Mouse (Mus musculus) limb, embryonic 12.5 days (tissue): Measurements from ENCODE around the gene Tnfrsf1a. TPM values are rescaled to one million over a fixed set of nuclear protein-coding genes. Genes with fewer than 3 reads are reported as not detected.

Experiments used
- ATAC-seq: fragments of 200-750 bp; cut with Nextera tagmentation; 2 replicates; pipeline ENCODE4 v1.8.0; 2017; ENCODE audit warnings: low read depth, moderate TSS enrichment; ENCODE audit not compliant: insufficient number of reproducible peaks, insufficient read depth, low FRiP score, low TSS enrichment
- H3K27ac ChIP-seq: fragments of 300-500 bp; sonication (generic); 2 replicates; pipeline ENCODE4 v1.5.1; 2016; ENCODE audit warnings: mild to moderate bottlenecking, moderate library complexity
- H3K27me3 ChIP-seq: fragments of 300-500 bp; sonication (generic); 2 replicates; pipeline ENCODE4 v1.6.1; 2016; ENCODE audit warnings: mild to moderate bottlenecking, moderate library complexity
- H3K36me3 ChIP-seq: fragments of 300-500 bp; sonication (generic); 2 replicates; pipeline ENCODE4 v1.6.1; 2016; ENCODE audit warnings: mild to moderate bottlenecking, moderate library complexity
- H3K4me1 ChIP-seq: fragments of 300-500 bp; sonication (generic); replicated peaks from 2 replicates; pipeline ENCODE4 v1.6.1; 2016
- H3K4me2 ChIP-seq: fragments of 300-500 bp; sonication (generic); 2 replicates; pipeline ENCODE4 v1.6.1; 2016; ENCODE audit warnings: mild to moderate bottlenecking, moderate library complexity
- H3K4me3 ChIP-seq: fragments of 300-500 bp; sonication (generic); replicated peaks from 2 replicates; pipeline ENCODE4 v1.5.1; 2016; ENCODE audit warnings: mild to moderate bottlenecking
- H3K9ac ChIP-seq: fragments of 300-500 bp; sonication (generic); replicated peaks from 2 replicates; pipeline ENCODE4 v1.6.1; 2016; ENCODE audit warnings: mild to moderate bottlenecking, moderate library complexity
- H3K9me3 ChIP-seq: fragments of 300-500 bp; sonication (generic); 2 replicates; pipeline ENCODE4 v1.6.1; 2016; ENCODE audit warnings: mild to moderate bottlenecking, moderate library complexity
- WGBS: fragments of 180-500 bp; shearing (Covaris S2); methylation state at CpG from one replicate; pipeline ENCODE4 v1.1.7; 2016; 5-methylcytosine and 5-hydroxymethylcytosine counted together
- polyA plus RNA-seq: library from polyadenylated mRNA; unstranded; fragments of >200 nt; fragmentation: Nextera tagmentation; extraction: Ambion mirVana; gene quantifications from 2 replicates; pipeline ENCODE4 v1.2.1, GENCODE M21; 2016

The Tnfrsf1a gene
- polyA plus RNA-seq, 1 experiment from 2014 or later: 50.3 TPM

- Histone ChIP-seq H3K36me3 (peaks cover 24% of the 10 kb centered on the region), H3K9me3 (no peaks in the 10 kb centered on the region), H3K4me2 (peak overlapping the region; percentile 78), H3K27ac (peak overlapping the region; percentile 83), H3K4me3 (peak overlapping the region; percentile 53), H3K27me3 (no peaks in the 10 kb centered on the region), H3K9ac (peak overlapping the region; percentile 89), H3K4me1 (peaks cover 50% of the 10 kb centered on the region)
- no peak for ATAC-seq
- WGBS: 70% methylated on average over 22 of the region's 22 CpGs
Measured at GRCm38 (mm10) chr6:125312581-125313355, 36.4 kb upstream of the Tnfrsf1a start.

GRCm38 (mm10) chr6:125313546-125314230 lies 35.5 kb upstream of the Tnfrsf1a start, which contains the start of gene Ltbr:
Ltbr (minus strand) TSS chr6:125313885.
- peak within 1 kb of the TSS; percentile 83 for H3K27ac ChIP-seq
- peak within 1 kb of the TSS; percentile 89 for H3K9ac ChIP-seq
- peak; percentile 58 for ATAC-seq
- peak within 1 kb of the TSS; percentile 78 for H3K4me2 ChIP-seq
- peaks cover 17% of the 10 kb centered on the region for H3K36me3 ChIP-seq
- under 1% methylated on average over 36 of the region's 46 CpGs for WGBS
- peaks cover 49% of the 10 kb centered on the region for H3K4me1 ChIP-seq
- H3K4me3 ChIP-seq: peak within 1 kb of the TSS; percentile 53
- H3K9me3 ChIP-seq: no peaks in the 10 kb centered on the region
- H3K27me3 ChIP-seq: 0 out of 2 replicates have a peak, but pooled peaks cover 2% of the 10 kb centered on the region

DNA sequence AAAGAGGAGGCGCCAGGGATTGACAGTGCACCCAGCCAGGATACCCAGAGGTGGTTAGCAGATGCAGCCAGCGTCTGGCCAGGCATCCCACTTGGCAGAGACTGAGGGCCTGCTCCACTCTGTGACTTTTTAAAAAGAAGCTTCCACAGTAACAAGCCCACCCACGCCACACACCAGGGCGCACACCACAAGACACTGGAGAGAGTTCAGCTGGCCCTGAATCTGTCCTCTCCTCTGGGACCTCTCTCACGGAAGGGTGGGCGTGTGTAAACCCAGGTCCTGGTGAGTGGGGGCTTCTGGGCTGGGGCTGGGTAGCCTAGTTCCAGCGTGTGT lies 35.0 kb upstream of the Tnfrsf1a start:
- Histone ChIP-seq H3K36me3 (0 out of 2 replicates have a peak, but pooled peaks cover 13% of the 10 kb centered on the region), H3K4me1 (peaks cover 44% of the 10 kb centered on the region), H3K9me3 (no peaks in the 10 kb centered on the region), H3K4me2 (peak overlapping the region; percentile 78), H3K27me3 (peaks cover 7% of the 10 kb centered on the region; the same call in 1 of the 2 replicates), H3K4me3 (peak overlapping the region; percentile 53), H3K9ac (peak overlapping the region; percentile 89), H3K27ac (peak overlapping the region; percentile 83)
- 51% methylated on average over 7 of the region's 7 CpGs for WGBS
- ATAC-seq: peak; percentile 32

DNA sequence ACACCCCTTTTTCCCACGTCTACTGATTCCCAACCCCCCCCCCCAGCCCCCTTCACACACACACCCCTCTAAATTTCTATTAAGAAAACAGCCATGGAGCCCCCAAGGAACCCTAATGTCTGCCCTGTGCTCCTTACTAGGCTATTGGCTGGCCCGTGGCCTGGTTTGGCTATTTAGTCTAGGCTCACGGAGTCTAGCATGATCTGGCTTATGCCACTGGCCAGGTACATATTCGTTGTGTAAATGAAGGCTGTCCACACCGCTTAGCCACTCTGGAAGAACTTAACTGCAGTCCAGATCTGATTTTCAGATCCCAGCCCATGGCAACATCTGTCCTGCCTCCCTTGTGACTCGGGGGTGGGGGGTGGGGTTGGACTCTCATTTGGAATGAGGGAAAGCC lies 34.4 kb upstream of the Tnfrsf1a start:
- 0 out of 2 replicates have a peak, but pooled peaks cover 12% of the 10 kb centered on the region for H3K36me3 ChIP-seq
- no peak overlapping the region for H3K4me3 ChIP-seq
- no peaks in the 10 kb centered on the region for H3K9me3 ChIP-seq
- peaks cover 39% of the 10 kb centered on the region for H3K4me1 ChIP-seq
- no peak overlapping the region for H3K9ac ChIP-seq
- peaks cover 13% of the 10 kb centered on the region for H3K27me3 ChIP-seq
- no peak for ATAC-seq
- H3K4me2 ChIP-seq: peak overlapping the region; percentile 78; the same call in 1 of the 2 replicates
- 62% methylated on average over 6 of the region's 6 CpGs for WGBS
- H3K27ac ChIP-seq: peak overlapping the region; percentile 83; the same call in 1 of the 2 replicates

DNA sequence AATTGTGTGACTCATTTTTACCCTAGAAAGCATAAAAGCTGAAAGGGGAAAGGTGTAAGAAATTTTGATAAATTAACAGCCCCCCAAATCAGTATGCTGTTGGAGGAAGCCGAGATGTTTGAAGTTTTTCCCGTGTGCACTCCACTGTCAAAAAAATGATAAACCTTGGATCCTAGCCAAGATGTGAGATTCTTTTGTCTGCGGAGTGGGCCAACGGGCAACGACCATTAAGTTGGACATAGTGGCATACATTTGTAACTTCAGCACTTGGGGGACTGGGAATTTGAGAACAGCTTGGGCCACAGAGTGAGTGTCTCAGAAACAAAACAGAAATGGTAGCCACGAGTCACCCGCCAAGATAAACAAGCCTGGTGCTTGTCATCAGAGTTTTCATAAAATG lies 32.1 kb upstream of the Tnfrsf1a start:
- Histone ChIP-seq H3K9me3 (no peaks in the 10 kb centered on the region), H3K27me3 (peaks cover 36% of the 10 kb centered on the region), H3K27ac (no peak overlapping the region), H3K36me3 (no peaks in the 10 kb centered on the region), H3K9ac (no peak overlapping the region), H3K4me1 (peaks cover 34% of the 10 kb centered on the region), H3K4me3 (no peak overlapping the region), H3K4me2 (no peak overlapping the region)
- no peak for ATAC-seq
- WGBS: 74% methylated on average over 7 of the region's 7 CpGs

- Histone ChIP-seq H3K27ac (no peak overlapping the region), H3K4me2 (no peak overlapping the region), H3K9me3 (no peaks in the 10 kb centered on the region), H3K36me3 (no peaks in the 10 kb centered on the region), H3K4me1 (peaks cover 13% of the 10 kb centered on the region), H3K27me3 (peaks cover 54% of the 10 kb centered on the region), H3K9ac (no peak overlapping the region), H3K4me3 (no peak overlapping the region)
- no peak for ATAC-seq
- 66% methylated on average over 15 of the region's 15 CpGs for WGBS
Measured at GRCm38 (mm10) chr6:125318981-125319918, 29.9 kb upstream of the Tnfrsf1a start.

DNA sequence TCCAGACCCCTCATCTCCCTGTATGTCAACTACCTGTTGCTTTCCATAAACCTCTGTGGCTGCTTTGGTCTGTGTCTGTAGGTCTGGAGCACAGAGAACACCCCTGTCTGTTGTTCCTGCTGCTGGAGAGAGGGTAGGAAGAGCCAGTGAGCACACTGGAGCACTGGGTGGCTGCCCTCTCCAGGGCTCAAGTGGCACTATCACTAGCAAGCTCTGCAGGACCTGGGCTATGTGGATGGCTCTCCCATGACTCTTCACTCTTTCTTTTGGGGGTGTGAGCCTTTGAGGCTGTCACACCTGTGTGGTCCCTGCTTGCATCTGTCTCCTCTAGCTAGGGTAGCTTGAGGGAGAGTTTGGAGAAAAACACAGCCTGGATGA lies 29.3 kb upstream of the Tnfrsf1a start:
- H3K9ac ChIP-seq: 0 out of 2 replicates have a peak overlapping the region, but pooled peaks have one; percentile 8
- H3K27ac ChIP-seq: no peak overlapping the region
- H3K4me1 ChIP-seq: peaks cover 7% of the 10 kb centered on the region
- no peak overlapping the region for H3K4me3 ChIP-seq
- no peak for ATAC-seq
- no peaks in the 10 kb centered on the region for H3K9me3 ChIP-seq
- no peak overlapping the region for H3K4me2 ChIP-seq
- H3K36me3 ChIP-seq: no peaks in the 10 kb centered on the region
- peaks cover 55% of the 10 kb centered on the region for H3K27me3 ChIP-seq

DNA sequence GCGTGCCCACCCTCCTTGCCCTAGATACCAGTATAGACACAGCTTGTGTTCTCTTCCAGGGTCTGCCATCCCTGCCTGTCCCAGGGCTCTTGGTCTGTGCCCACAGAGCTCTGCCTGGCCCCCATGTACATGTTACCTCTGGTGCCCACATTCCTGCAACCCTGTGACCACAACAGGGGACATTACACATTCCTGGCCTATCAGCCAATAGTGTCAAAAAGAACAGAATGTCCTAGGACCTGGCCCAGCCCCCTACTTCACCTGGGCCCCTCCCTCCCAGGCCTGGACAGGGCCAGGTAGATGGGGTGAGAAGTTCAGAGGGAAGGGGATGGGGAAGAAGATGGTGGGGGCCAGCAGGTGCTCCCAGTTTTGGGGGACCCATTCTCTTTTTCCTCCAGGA lies 28.8 kb upstream of the Tnfrsf1a start, which contains the start of gene Scnn1a:
Gene Scnn1a (plus strand): TSS at position 337 of the 400 bp plus-strand sequence.
- Histone ChIP-seq H3K9ac (0 out of 2 replicates have a peak within 1 kb of the TSS, but pooled peaks have one; percentile 8), H3K4me2 (no peak within 1 kb of the TSS), H3K9me3 (no peaks in the 10 kb centered on the region), H3K4me3 (no peak within 1 kb of the TSS), H3K27ac (no peak within 1 kb of the TSS), H3K27me3 (peaks cover 55% of the 10 kb centered on the region), H3K4me1 (peaks cover 6% of the 10 kb centered on the region; the same call in 1 of the 2 replicates), H3K36me3 (no peaks in the 10 kb centered on the region)
- ATAC-seq: no peak
- 82% methylated on average over 1 of the region's 1 CpGs for WGBS

GRCm38 (mm10) chr6:125321114-125321855 lies 27.9 kb upstream of the Tnfrsf1a start:
- 5% methylated on average over 26 of the region's 26 CpGs for WGBS
- H3K36me3 ChIP-seq: no peaks in the 10 kb centered on the region
- H3K4me2 ChIP-seq: no peak overlapping the region
- no peak for ATAC-seq
- no peaks in the 10 kb centered on the region for H3K9me3 ChIP-seq
- peaks cover 6% of the 10 kb centered on the region; the same call in 1 of the 2 replicates for H3K4me1 ChIP-seq
- peaks cover 55% of the 10 kb centered on the region for H3K27me3 ChIP-seq
- H3K4me3 ChIP-seq: no peak overlapping the region
- H3K27ac ChIP-seq: no peak overlapping the region
- H3K9ac ChIP-seq: no peak overlapping the region

DNA sequence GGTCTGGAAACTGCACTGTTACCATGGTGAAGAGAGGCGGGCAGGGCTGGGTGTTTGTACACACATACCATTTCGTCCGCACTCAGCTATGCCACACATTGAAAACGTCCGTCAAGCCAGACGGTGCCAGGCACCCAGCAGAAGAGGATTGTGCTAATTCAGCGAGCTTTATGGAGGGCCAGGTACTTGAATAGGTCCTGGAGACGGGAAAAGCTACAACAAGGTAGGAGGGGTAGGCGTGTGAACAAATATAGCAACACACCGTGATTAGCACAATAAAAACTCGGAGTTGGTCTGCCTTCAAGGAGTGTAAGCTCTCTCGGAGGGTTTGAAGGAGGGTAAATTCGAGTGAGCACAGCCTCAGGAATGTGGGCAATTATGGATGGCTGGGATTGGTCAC lies 26.4 kb upstream of the Tnfrsf1a start:
- Histone ChIP-seq H3K4me2 (no peak overlapping the region), H3K9me3 (no peaks in the 10 kb centered on the region), H3K9ac (no peak overlapping the region), H3K4me1 (peaks cover 6% of the 10 kb centered on the region; the same call in 1 of the 2 replicates), H3K27ac (no peak overlapping the region), H3K4me3 (no peak overlapping the region), H3K36me3 (no peaks in the 10 kb centered on the region), H3K27me3 (peaks cover 55% of the 10 kb centered on the region)
- ATAC-seq: no peak
- WGBS: 59% methylated on average over 13 of the region's 13 CpGs
